Mouse (Mus musculus): ENCODE results near the gene Tspan11.

Tspan11 gene

DNA sequence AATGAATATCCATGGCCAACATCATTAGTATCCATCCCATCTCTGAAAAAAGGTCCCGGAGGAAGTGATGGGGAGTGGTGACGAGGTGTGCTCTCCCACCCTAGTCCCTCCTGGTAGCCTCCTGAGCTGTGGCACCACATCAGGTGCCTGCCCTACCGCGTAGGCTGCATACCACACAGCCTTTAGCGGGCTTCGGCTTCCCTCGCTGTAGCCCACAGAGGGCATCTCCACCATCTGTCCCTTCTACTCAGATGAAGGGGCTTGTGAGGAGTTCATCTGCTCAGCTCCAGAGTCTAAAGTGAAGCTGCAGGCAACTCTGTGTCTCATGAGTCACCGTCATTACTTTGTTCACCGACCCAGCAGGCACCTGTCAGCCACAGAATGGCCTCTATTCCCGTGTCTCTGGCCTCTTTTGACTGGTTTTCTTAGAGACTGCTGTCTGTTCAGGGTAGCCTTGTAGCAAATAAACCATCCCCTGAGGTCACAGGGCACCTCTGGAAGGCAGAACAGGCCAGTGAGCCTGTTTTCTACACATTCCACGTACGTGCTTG lies 101.6 kb downstream of the Tspan11 start:
- in situ Hi-C loops (cut with MboI, MseI): no loop called here

- in situ Hi-C loops (cut with MboI, MseI): no loop called here
Measured at GRCm38 (mm10) chr6:127989624-127990212, 102.3 kb downstream of the Tspan11 start.

DNA sequence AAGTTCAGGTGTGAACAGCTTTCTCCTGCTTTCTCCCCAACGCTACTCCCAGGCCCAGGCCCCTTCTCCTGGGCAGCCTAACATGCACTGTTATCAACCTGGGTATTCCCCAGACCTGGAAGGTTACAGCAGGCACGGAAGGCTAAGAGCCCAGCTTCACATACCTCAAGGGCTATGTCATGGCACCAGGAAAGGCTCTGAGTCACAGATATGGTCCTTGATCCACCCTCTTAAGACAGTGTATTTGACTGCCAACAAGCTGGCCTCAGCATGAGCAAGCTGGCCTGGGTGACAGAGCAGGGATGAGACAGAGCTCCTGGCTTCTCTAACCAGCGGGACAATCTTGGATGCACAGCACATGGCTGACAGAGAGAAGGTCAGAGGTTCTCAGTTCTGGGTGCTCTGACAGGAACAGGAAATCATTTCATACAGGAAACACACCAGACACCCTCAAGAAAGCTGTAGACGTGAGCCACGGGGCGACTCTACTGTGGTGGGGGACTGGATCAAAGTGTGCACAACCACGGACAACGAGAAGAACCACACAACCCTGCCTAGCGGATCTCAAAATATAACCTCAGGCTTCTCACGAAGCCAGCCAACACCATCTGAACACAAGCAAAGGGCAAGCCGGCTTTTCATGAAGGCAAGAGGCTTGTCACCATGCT lies 104.3 kb downstream of the Tspan11 start:
- in situ Hi-C loops (cut with MboI, MseI): no loop called here

GRCm38 (mm10) chr6:127992993-127993392 lies 105.6 kb downstream of the Tspan11 start:
- in situ Hi-C loops (cut with MboI, MseI): no loop called here

DNA sequence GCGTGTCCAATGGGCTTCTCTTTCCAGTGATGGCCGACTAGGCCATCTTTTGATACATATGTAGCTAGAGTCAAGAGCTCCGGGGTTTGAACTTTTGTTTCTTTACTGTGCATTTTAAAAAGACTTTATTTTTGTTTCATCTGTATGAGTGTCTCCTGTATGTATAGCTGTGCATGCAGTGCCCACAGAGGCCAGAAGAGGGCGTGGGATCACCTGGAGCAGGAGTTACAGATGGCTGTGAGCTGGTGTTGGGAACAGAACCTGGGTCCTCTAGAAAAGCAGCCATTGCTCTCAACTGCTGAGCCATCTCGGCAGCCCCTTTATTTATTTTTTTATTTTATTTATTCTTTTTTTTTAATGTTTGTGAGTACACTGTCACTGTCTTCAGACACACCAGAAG lies 109.5 kb downstream of the Tspan11 start:
- in situ Hi-C loops (cut with MboI, MseI): no loop called here

DNA sequence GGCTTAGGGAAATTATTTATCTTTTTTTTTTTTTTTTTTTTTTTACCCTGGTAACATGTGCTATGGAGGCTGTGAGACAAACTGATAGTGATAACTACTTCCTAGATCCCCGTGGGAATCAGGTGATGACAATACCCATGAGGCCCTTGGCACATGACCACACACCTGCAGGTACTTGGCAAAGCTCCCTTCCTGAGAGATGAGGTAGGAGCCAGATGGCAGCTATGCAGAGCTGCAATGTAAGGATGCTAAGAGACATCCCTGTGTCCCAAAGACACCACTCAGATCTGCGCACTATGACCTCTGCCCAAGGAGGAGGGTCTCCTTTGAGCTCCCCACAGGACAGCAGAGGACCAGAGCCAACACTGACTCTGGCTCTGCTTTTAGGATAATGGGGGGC lies 111.7 kb downstream of the Tspan11 start:
- in situ Hi-C loops (cut with MboI, MseI): no loop called here

DNA sequence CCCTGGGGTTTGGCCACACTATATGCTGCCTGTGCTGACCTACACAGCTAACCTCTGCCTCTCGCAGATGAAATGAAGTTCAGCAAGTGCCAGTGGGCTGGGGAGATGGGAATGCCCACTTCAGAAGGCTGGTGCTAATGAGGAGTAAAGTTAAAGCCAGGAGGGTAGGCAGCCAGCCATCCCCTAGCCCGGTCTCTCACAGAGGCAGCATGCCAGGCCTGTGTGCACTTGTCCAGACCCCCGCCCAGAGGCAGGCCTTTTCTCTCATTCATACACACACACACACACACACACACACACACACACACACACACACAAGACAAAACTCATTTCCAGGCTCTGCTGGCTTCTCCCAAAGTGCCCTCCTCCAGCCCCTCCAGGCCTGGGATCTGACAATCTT lies 113.4 kb downstream of the Tspan11 start:
- in situ Hi-C loops (cut with MboI, MseI): no loop called here

DNA sequence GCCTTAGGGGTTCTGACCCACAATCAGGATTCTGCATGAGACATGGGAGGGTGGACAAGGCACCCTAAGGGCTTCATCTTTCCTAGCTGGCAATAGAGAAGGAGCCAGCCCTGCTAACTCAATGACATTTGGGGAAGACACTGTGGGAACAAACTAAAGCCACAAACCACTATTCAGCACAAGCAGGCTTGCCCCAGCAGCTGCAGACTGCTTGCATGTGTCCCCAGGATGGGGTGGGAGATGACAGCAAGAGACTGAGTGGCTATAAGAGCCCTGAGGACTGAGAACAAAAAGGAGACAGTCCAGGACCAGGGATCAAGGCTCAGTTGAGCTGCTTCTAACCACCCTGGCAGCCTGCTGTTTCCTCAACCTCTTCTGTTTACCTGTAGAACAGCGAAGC lies 114.2 kb downstream of the Tspan11 start:
- in situ Hi-C loops (cut with MboI, MseI): no loop called here

GRCm38 (mm10) chr6:128002104-128002503 lies 114.7 kb downstream of the Tspan11 start:
- in situ Hi-C loops (cut with MboI, MseI): no loop called here

GRCm38 (mm10) chr6:128002667-128003066 lies 115.3 kb downstream of the Tspan11 start:
- in situ Hi-C loops (cut with MboI, MseI): no loop called here

- in situ Hi-C loops (cut with MboI, MseI): no loop called here
Measured at GRCm38 (mm10) chr6:128003542-128003941, 116.2 kb downstream of the Tspan11 start.

Measured in T-helper 2 cell (primary cell).